Mouse (Mus musculus) monocyte, adult 59 days (primary cell): Measurements from ENCODE around the gene Rad21l. TPM values are rescaled to one million over a fixed set of nuclear protein-coding genes. Genes with fewer than 3 reads are reported as not detected.

ENCODE experiments used
- total RNA-seq, 2 experiments: library from RNA; stranded (reverse); gene quantifications; one replicate each; pipeline ENCODE4 v1.2.4; 2023

Rad21l gene
- total RNA-seq: not detected

GRCm38 (mm10) chr2:151668433-151668832 is at the start of gene Rad21l:
Rad21l (minus strand) TSS chr2:151668533.

GRCm38 (mm10) chr2:151701231-151702145 is 33.2 kb upstream of the Rad21l start, which contains the start of gene Tmem74b:
Tmem74b (plus strand) TSS chr2:151702008.

GRCm38 (mm10) chr2:151632159-151632814 is 36.0 kb downstream of the Rad21l start, which contains the start of gene Snph:
Snph (minus strand) TSS chr2:151632593.

Other genes starting within 250 kb of the Rad21l start
- not detected for gene 4921509C19Rik, start 192.4 kb downstream of the Rad21l start, total RNA-seq
- gene Nsfl1c, start 174.4 kb downstream of the Rad21l start, total RNA-seq: 10 to 100 TPM; 74.4 to 78.5 TPM
- gene Fkbp1a, start 126.0 kb downstream of the Rad21l start, total RNA-seq: 10 to 100 TPM; 72.1 to 77.0 TPM
- gene Sdcbp2, start 95.9 kb downstream of the Rad21l start, total RNA-seq: under 1 TPM; 0.47 to 0.76 TPM
- gene Snph, start 35.9 kb downstream of the Rad21l start, total RNA-seq: 1 to 10 TPM; 2.5 to 4.2 TPM
- gene Tmem74b, start 33.5 kb upstream of the Rad21l start, total RNA-seq: not detected
- 10 to 100 TPM; 22.4 to 22.6 TPM for gene Psmf1, start 75.7 kb upstream of the Rad21l start, total RNA-seq
- not detected for gene Rspo4, start 174.4 kb upstream of the Rad21l start, total RNA-seq
- not detected for gene Angpt4, start 242.7 kb upstream of the Rad21l start, total RNA-seq